Mouse (Mus musculus) limb, embryonic 12.5 days (tissue): ENCODE measurements around the gene Psmd8. TPM values are rescaled to one million over a fixed set of nuclear protein-coding genes. Genes with fewer than 3 reads are reported as not detected.
A peak's percentile ranks its signal among the peaks of the same experiment; 100 is the strongest.
"Not testable (repeated sequence)": the region's sequence is repeated elsewhere in the genome, so short reads cannot be mapped to it uniquely, and the experiment has no call there.

Experiments used
- ATAC-seq: fragments of 200-750 bp; cut with Nextera tagmentation; 2 replicates; pipeline ENCODE4 v1.8.0; 2017; ENCODE audit warnings: low read depth, moderate TSS enrichment; ENCODE audit not compliant: insufficient number of reproducible peaks, insufficient read depth, low FRiP score, low TSS enrichment
- H3K27ac ChIP-seq: fragments of 300-500 bp; sonication (generic); 2 replicates; pipeline ENCODE4 v1.5.1; 2016; ENCODE audit warnings: mild to moderate bottlenecking, moderate library complexity
- H3K27me3 ChIP-seq: fragments of 300-500 bp; sonication (generic); 2 replicates; pipeline ENCODE4 v1.6.1; 2016; ENCODE audit warnings: mild to moderate bottlenecking, moderate library complexity
- H3K36me3 ChIP-seq: fragments of 300-500 bp; sonication (generic); 2 replicates; pipeline ENCODE4 v1.6.1; 2016; ENCODE audit warnings: mild to moderate bottlenecking, moderate library complexity
- H3K4me1 ChIP-seq: fragments of 300-500 bp; sonication (generic); replicated peaks from 2 replicates; pipeline ENCODE4 v1.6.1; 2016
- H3K4me2 ChIP-seq: fragments of 300-500 bp; sonication (generic); 2 replicates; pipeline ENCODE4 v1.6.1; 2016; ENCODE audit warnings: mild to moderate bottlenecking, moderate library complexity
- H3K4me3 ChIP-seq: fragments of 300-500 bp; sonication (generic); replicated peaks from 2 replicates; pipeline ENCODE4 v1.5.1; 2016; ENCODE audit warnings: mild to moderate bottlenecking
- H3K9ac ChIP-seq: fragments of 300-500 bp; sonication (generic); replicated peaks from 2 replicates; pipeline ENCODE4 v1.6.1; 2016; ENCODE audit warnings: mild to moderate bottlenecking, moderate library complexity
- H3K9me3 ChIP-seq: fragments of 300-500 bp; sonication (generic); 2 replicates; pipeline ENCODE4 v1.6.1; 2016; ENCODE audit warnings: mild to moderate bottlenecking, moderate library complexity
- WGBS: fragments of 180-500 bp; shearing (Covaris S2); methylation state at CpG from one replicate; pipeline ENCODE4 v1.1.7; 2016; 5-methylcytosine and 5-hydroxymethylcytosine counted together
- polyA plus RNA-seq: library from polyadenylated mRNA; unstranded; fragments of >200 nt; fragmentation: Nextera tagmentation; extraction: Ambion mirVana; gene quantifications from 2 replicates; pipeline ENCODE4 v1.2.1, GENCODE M21; 2016

Psmd8 gene
- polyA plus RNA-seq, 1 experiment from 2014 or later, result 305 TPM

- not testable (repeated sequence) for H3K9ac ChIP-seq, H3K4me1 ChIP-seq, H3K9me3 ChIP-seq, H3K36me3 ChIP-seq
- ATAC-seq, result peak; percentile 28; the same call in 1 of the 2 replicates
- 22% methylated on average over 13 of the region's 15 CpGs for whole genome bisulfite sequencing
- H3K4me3 ChIP-seq, result peak overlapping the region; percentile 27
- H3K27me3 ChIP-seq, result peaks cover 18% of the 10 kb centered on the region
- H3K4me2 ChIP-seq, result peak overlapping the region; percentile 55
- 0 out of 2 replicates have a peak overlapping the region, but pooled peaks have one; percentile 26 for H3K27ac ChIP-seq
Observed at GRCm38 (mm10) chr7:29211013-29211412, 30.5 kb upstream of the Psmd8 start.

GRCm38 (mm10) chr7:29202577-29202976 is 22.1 kb upstream of the Psmd8 start:
- 83% methylated on average over 6 of the region's 6 CpGs for WGBS
- no peaks in the 10 kb centered on the region for H3K27me3 ChIP-seq
- no peak overlapping the region for H3K9ac ChIP-seq
- no peak overlapping the region for H3K4me3 ChIP-seq
- H3K4me1 ChIP-seq, result no peaks in the 10 kb centered on the region
- no peaks in the 10 kb centered on the region for H3K36me3 ChIP-seq
- no peak overlapping the region for H3K27ac ChIP-seq
- H3K4me2 ChIP-seq, result no peak overlapping the region
- H3K9me3 ChIP-seq, result no peaks in the 10 kb centered on the region
- ATAC-seq, result no peak

- not testable (repeated sequence) for H3K36me3 ChIP-seq
Observed at GRCm38 (mm10) chr7:29194230-29194629, 13.7 kb upstream of the Psmd8 start.

GRCm38 (mm10) chr7:29181323-29181722 is 822 bp upstream of the Psmd8 start:
- peak overlapping the region; percentile 82; the same call in 1 of the 2 replicates for H3K4me2 ChIP-seq
- not testable (repeated sequence) for H3K27ac ChIP-seq, ATAC-seq, H3K27me3 ChIP-seq, H3K9ac ChIP-seq, H3K9me3 ChIP-seq, H3K4me3 ChIP-seq
- peaks cover 14% of the 10 kb centered on the region for H3K36me3 ChIP-seq
- WGBS, result 93% methylated on average over 4 of the region's 4 CpGs
- peaks cover 18% of the 10 kb centered on the region for H3K4me1 ChIP-seq

More at GRCm38 (mm10) chr7:29194230-29194629, 13.7 kb upstream of the Psmd8 start:
- H3K4me3 ChIP-seq, H3K9me3 ChIP-seq, ATAC-seq, H3K4me1 ChIP-seq, H3K27ac ChIP-seq, H3K4me2 ChIP-seq, H3K27me3 ChIP-seq, H3K9ac ChIP-seq: not testable (repeated sequence)
- 93% methylated on average over 1 of the region's 1 CpGs for WGBS

GRCm38 (mm10) chr7:29180854-29181236 is 344 bp upstream of the Psmd8 start:
- Histone ChIP-seq H3K4me1 (peaks cover 18% of the 10 kb centered on the region), H3K4me2 (peak overlapping the region; percentile 82), H3K27ac (no peak overlapping the region), H3K27me3 (no peaks in the 10 kb centered on the region), H3K4me3 (peak overlapping the region; percentile 77), H3K9me3 (no peaks in the 10 kb centered on the region), H3K36me3 (peaks cover 19% of the 10 kb centered on the region), H3K9ac (no peak overlapping the region)
- peak; percentile 45 for ATAC-seq
- 43% methylated on average over 5 of the region's 5 CpGs for WGBS

GRCm38 (mm10) chr7:29179323-29179722 is 1.2 kb downstream of the Psmd8 start:
- peak overlapping the region; percentile 82 for H3K4me2 ChIP-seq
- peak overlapping the region; percentile 77 for H3K4me3 ChIP-seq
- peaks cover 18% of the 10 kb centered on the region for H3K4me1 ChIP-seq
- no peak for ATAC-seq
- 61% methylated on average over 7 of the region's 7 CpGs for WGBS
- no peaks in the 10 kb centered on the region for H3K9me3 ChIP-seq
- H3K27ac ChIP-seq, result no peak overlapping the region
- H3K27me3 ChIP-seq, result peaks cover 8% of the 10 kb centered on the region
- H3K36me3 ChIP-seq, result peaks cover 34% of the 10 kb centered on the region
- H3K9ac ChIP-seq, result peak overlapping the region; percentile 81

GRCm38 (mm10) chr7:29178106-29178505 is 2.4 kb downstream of the Psmd8 start:
- WGBS, result 88% methylated on average over 4 of the region's 4 CpGs
- H3K36me3 ChIP-seq, result peaks cover 46% of the 10 kb centered on the region

GRCm38 (mm10) chr7:29172390-29173016 is 8.0 kb downstream of the Psmd8 start:
- H3K9ac ChIP-seq, result no peak overlapping the region
- no peak overlapping the region for H3K27ac ChIP-seq
- no peak for ATAC-seq
- peaks cover 64% of the 10 kb centered on the region for H3K27me3 ChIP-seq
- no peaks in the 10 kb centered on the region for H3K9me3 ChIP-seq
- 0 out of 2 replicates have a peak overlapping the region, but pooled peaks have one; percentile 7 for H3K4me3 ChIP-seq
- 33% methylated on average over 32 of the region's 32 CpGs for WGBS
- H3K36me3 ChIP-seq, result peaks cover 48% of the 10 kb centered on the region
- peaks cover 36% of the 10 kb centered on the region for H3K4me1 ChIP-seq
- no peak overlapping the region for H3K4me2 ChIP-seq

More at GRCm38 (mm10) chr7:29178106-29178505, 2.4 kb downstream of the Psmd8 start:
- Histone ChIP-seq H3K9me3 (no peaks in the 10 kb centered on the region), H3K4me3 (no peak overlapping the region), H3K9ac (no peak overlapping the region), H3K4me1 (peaks cover 18% of the 10 kb centered on the region), H3K27ac (no peak overlapping the region), H3K4me2 (peak overlapping the region; percentile 82; the same call in 1 of the 2 replicates), H3K27me3 (peaks cover 20% of the 10 kb centered on the region)
- ATAC-seq, result no peak

GRCm38 (mm10) chr7:29171562-29172097 is 8.9 kb downstream of the Psmd8 start:
- 7% methylated on average over 34 of the region's 34 CpGs for WGBS
- peak overlapping the region; percentile 83 for H3K4me2 ChIP-seq
- peak overlapping the region; percentile 56 for H3K9ac ChIP-seq
- H3K27me3 ChIP-seq, result peaks cover 70% of the 10 kb centered on the region
- H3K27ac ChIP-seq, result no peak overlapping the region
- peaks cover 36% of the 10 kb centered on the region for H3K4me1 ChIP-seq
- H3K4me3 ChIP-seq, result peak overlapping the region; percentile 60
- H3K36me3 ChIP-seq, result peaks cover 43% of the 10 kb centered on the region
- ATAC-seq, result no peak
- H3K9me3 ChIP-seq, result no peaks in the 10 kb centered on the region

- Histone ChIP-seq H3K36me3 (peaks cover 40% of the 10 kb centered on the region), H3K9ac (peak overlapping the region; percentile 56), H3K4me2 (peak overlapping the region; percentile 83), H3K9me3 (no peaks in the 10 kb centered on the region), H3K4me3 (peak overlapping the region; percentile 60), H3K4me1 (peaks cover 36% of the 10 kb centered on the region), H3K27me3 (peaks cover 70% of the 10 kb centered on the region), H3K27ac (no peak overlapping the region)
- 2% methylated on average over 43 of the region's 43 CpGs for WGBS
- no peak for ATAC-seq
Observed at GRCm38 (mm10) chr7:29170755-29171561, 9.5 kb downstream of the Psmd8 start.
